Mouse (Mus musculus): ENCODE measurements around the gene Acoxl.

Gene Acoxl

GRCm38 (mm10) chr2:128140183-128140582 is 301.5 kb downstream of the Acoxl start:
- DNase-seq (ENCODE audit: low read depth, low spot score) = peak; percentile 15

GRCm38 (mm10) chr2:128143992-128144391 is 305.3 kb downstream of the Acoxl start:
- DNase-seq (ENCODE audit: low read depth, low spot score) = no peak

GRCm38 (mm10) chr2:128145433-128145832 is 306.8 kb downstream of the Acoxl start:
- no peak for DNase-seq (ENCODE audit: low read depth, low spot score)

GRCm38 (mm10) chr2:128149596-128149995 is 310.9 kb downstream of the Acoxl start:
- DNase-seq (ENCODE audit: low read depth, low spot score) = no peak

- no peak for DNase-seq (ENCODE audit: low read depth, low spot score)
Observed at GRCm38 (mm10) chr2:128152211-128152610, 313.5 kb downstream of the Acoxl start.

- DNase-seq (ENCODE audit: low read depth, low spot score) = no peak
Observed at GRCm38 (mm10) chr2:128152845-128153550, 314.3 kb downstream of the Acoxl start.

GRCm38 (mm10) chr2:128153551-128153910 is 314.9 kb downstream of the Acoxl start:
- DNase-seq (ENCODE audit: low read depth, low spot score) = no peak

GRCm38 (mm10) chr2:128155412-128156066 is 316.9 kb downstream of the Acoxl start:
- no peak for DNase-seq (ENCODE audit: low read depth, low spot score)

- no peak for DNase-seq (ENCODE audit: low read depth, low spot score)
Observed at GRCm38 (mm10) chr2:128156067-128156462, 317.4 kb downstream of the Acoxl start.

- no peak for DNase-seq (ENCODE audit: low read depth, low spot score)
Observed at GRCm38 (mm10) chr2:128156557-128157412, 318.1 kb downstream of the Acoxl start.

- no peak for DNase-seq (ENCODE audit: low read depth, low spot score)
Observed at GRCm38 (mm10) chr2:128158734-128159410, 320.2 kb downstream of the Acoxl start.

- DNase-seq (ENCODE audit: low read depth, low spot score) = no peak
Observed at GRCm38 (mm10) chr2:128159619-128160125, 321.0 kb downstream of the Acoxl start.

GRCm38 (mm10) chr2:128163177-128163576 is 324.5 kb downstream of the Acoxl start:
- no peak for DNase-seq (ENCODE audit: low read depth, low spot score)

GRCm38 (mm10) chr2:128166623-128167423 is 328.1 kb downstream of the Acoxl start:
- no peak for DNase-seq (ENCODE audit: low read depth, low spot score)

GRCm38 (mm10) chr2:128167930-128168329 is 329.3 kb downstream of the Acoxl start:
- DNase-seq (ENCODE audit: low read depth, low spot score) = no peak

GRCm38 (mm10) chr2:128169486-128169885 is 330.8 kb downstream of the Acoxl start:
- DNase-seq (ENCODE audit: low read depth, low spot score) = no peak

- no peak for DNase-seq (ENCODE audit: low read depth, low spot score)
Observed at GRCm38 (mm10) chr2:128169972-128170371, 331.3 kb downstream of the Acoxl start.

- DNase-seq (ENCODE audit: low read depth, low spot score) = no peak
Observed at GRCm38 (mm10) chr2:128170614-128171013, 331.9 kb downstream of the Acoxl start.

- DNase-seq (ENCODE audit: low read depth, low spot score) = no peak
Observed at GRCm38 (mm10) chr2:128172266-128172665, 333.6 kb downstream of the Acoxl start.

Data from ES-CJ7 (cell line).